In the genomic region with DNA sequence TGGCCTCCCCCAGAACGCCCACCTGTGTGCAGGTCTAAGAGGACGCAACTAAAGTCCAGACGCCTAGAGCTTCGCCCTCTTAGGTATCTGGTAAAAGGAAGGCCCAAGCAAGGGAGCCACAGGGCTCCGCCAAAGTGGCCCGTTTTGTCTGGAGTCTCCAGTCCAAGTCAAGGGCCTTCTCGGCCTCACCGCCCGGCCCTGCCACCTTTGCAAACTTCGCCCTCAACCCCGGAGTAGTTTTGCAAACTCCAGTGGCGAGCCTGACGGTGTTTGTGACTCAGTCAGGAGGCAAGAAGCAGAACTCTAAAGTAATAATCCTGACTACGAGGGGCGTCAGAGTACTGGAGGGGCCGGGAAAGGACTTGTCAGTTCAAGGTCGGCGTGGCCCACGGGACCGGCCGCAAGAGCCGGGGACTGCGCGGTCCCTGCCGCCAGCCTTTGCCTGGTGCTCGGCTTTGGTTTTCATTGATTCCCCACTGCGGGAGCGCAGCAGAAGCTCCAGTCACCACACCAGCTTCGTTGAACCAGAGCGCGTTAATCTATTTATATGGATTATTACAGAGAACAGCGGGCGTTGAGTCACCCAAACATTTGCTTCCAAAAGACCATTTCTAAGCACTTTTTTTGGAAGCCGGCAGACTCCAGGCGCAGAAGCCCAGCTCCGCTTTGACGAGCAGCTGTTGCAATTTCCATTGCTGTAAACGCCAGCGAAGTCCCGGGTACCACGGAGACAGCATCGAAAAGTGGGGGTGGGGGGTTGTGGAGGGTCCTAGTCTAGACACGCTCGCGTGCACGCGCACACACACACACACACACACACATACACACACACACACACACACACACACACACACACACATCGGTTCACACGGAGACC, we compare ENCODE assay signal across 8 mouse cellular contexts. TPM values are rescaled to one million over a fixed set of nuclear protein-coding genes. Genes with fewer than 3 reads are reported as not detected.
A peak's percentile ranks its signal among the peaks of the same experiment; 100 is the strongest.
DNase-seq lines count a peak whose midpoint lies in the region; ATAC-seq lines count a peak whose summit lies in the region.

No protein-coding gene starts in this region.

- H3K4me2 ChIP-seq in embryonic facial prominence, embryonic 14.5 days (ENCODE audit: low read depth, low read length) = peak overlapping the region; percentile 81
- H3K4me2 ChIP-seq in heart, embryonic 13.5 days = peak overlapping the region; percentile 89
- H3K4me2 ChIP-seq in liver, embryonic 13.5 days = peak overlapping the region; percentile 57
- peak overlapping the region; percentile 93 for H3K4me2 ChIP-seq in neural tube, embryonic 14.5 days (ENCODE audit: low read depth, low read length)

- peak; percentile 50 for ATAC-seq in embryonic facial prominence, embryonic 14.5 days (ENCODE audit: low read depth)
- ATAC-seq in heart, embryonic 13.5 days (ENCODE audit: extremely low read depth, insufficient number of reproducible peaks, low FRiP score, low TSS enrichment) = no peak
- ATAC-seq in liver, embryonic 13.5 days (ENCODE audit: low read depth) = no peak
- ATAC-seq in neural tube, embryonic 14.5 days (ENCODE audit: low read depth) = peak; percentile 39
- ATAC-seq in megakaryocyte progenitor cell, adult 5-6 weeks (replicated peaks; ENCODE audit: poor library complexity) = no peak

- under 1% methylated on average over 42 of the region's 49 CpGs for WGBS in embryonic facial prominence, embryonic 14.5 days
- WGBS in heart, embryonic 13.5 days = under 1% methylated on average over 49 of the region's 49 CpGs
- WGBS in liver, embryonic 13.5 days (ENCODE audit: insufficient replicate concordance) = 1% methylated on average over 49 of the region's 49 CpGs
- under 1% methylated on average over 47 of the region's 49 CpGs for WGBS in neural tube, embryonic 14.5 days

- peaks cover 38% of the 10 kb centered on the region for H3K27me3 ChIP-seq in embryonic facial prominence, embryonic 14.5 days (replicated peaks; ENCODE audit: control insufficient read depth, insufficient read depth, low read length)
- H3K27me3 ChIP-seq in heart, embryonic 13.5 days (replicated peaks) = peaks cover 80% of the 10 kb centered on the region
- H3K27me3 ChIP-seq in liver, embryonic 13.5 days = peaks cover 95% of the 10 kb centered on the region
- H3K27me3 ChIP-seq in neural tube, embryonic 14.5 days (ENCODE audit: control insufficient read depth, insufficient read depth, low read length) = no peaks in the 10 kb centered on the region

- H3K9me3 ChIP-seq in embryonic facial prominence, embryonic 14.5 days (ENCODE audit: control insufficient read depth, low read length) = no peaks in the 10 kb centered on the region
- H3K9me3 ChIP-seq in heart, embryonic 13.5 days = no peaks in the 10 kb centered on the region
- H3K9me3 ChIP-seq in liver, embryonic 13.5 days (replicated peaks) = no peaks in the 10 kb centered on the region
- H3K9me3 ChIP-seq in neural tube, embryonic 14.5 days (ENCODE audit: control insufficient read depth, low read length) = no peaks in the 10 kb centered on the region

- DNase-seq in cerebellum, postnatal 10 days = peak; percentile 81 to 83
- DNase-seq in cerebellum, adult 8-10 months = no peak
- DNase-seq in embryonic facial prominence, embryonic 14.5 days (ENCODE audit: low spot score) = peak; percentile 88
- peak; percentile 28 for DNase-seq in kidney, postnatal 14 days
- no peak for DNase-seq in liver, embryonic 13.5 days

- H3K27ac ChIP-seq in embryonic facial prominence, embryonic 14.5 days (replicated peaks; ENCODE audit: low read depth, low read length) = peak overlapping the region; percentile 96
- peak overlapping the region; percentile 74 for H3K27ac ChIP-seq in heart, embryonic 13.5 days (replicated peaks)
- no peak overlapping the region for H3K27ac ChIP-seq in liver, embryonic 13.5 days
- H3K27ac ChIP-seq in neural tube, embryonic 14.5 days (ENCODE audit: low read depth, low read length) = peak overlapping the region; percentile 7; the same call in 1 of the 2 replicates

- H3K4me3 ChIP-seq in embryonic facial prominence, embryonic 14.5 days (ENCODE audit: low read depth, low read length) = peak overlapping the region; percentile 73
- H3K4me3 ChIP-seq in heart, embryonic 13.5 days = peak overlapping the region; percentile 70
- H3K4me3 ChIP-seq in liver, embryonic 13.5 days (replicated peaks) = peak overlapping the region; percentile 49
- peak overlapping the region; percentile 60 for H3K4me3 ChIP-seq in neural tube, embryonic 14.5 days (ENCODE audit: low read depth, low read length)

- peak overlapping the region; percentile 85 for H3K9ac ChIP-seq in embryonic facial prominence, embryonic 14.5 days (ENCODE audit: low read depth, low read length)
- peak overlapping the region; percentile 87 for H3K9ac ChIP-seq in heart, embryonic 13.5 days
- H3K9ac ChIP-seq in liver, embryonic 13.5 days = no peak overlapping the region
- H3K9ac ChIP-seq in neural tube, embryonic 14.5 days (replicated peaks; ENCODE audit: low read depth, low read length) = no peak overlapping the region; the same call in 1 of the 2 replicates

- peaks cover 24% of the 10 kb centered on the region for H3K4me1 ChIP-seq in embryonic facial prominence, embryonic 14.5 days (ENCODE audit: control insufficient read depth, insufficient read depth, low read length)
- peaks cover 48% of the 10 kb centered on the region for H3K4me1 ChIP-seq in heart, embryonic 13.5 days
- no peaks in the 10 kb centered on the region; the same call in 1 of the 2 replicates for H3K4me1 ChIP-seq in liver, embryonic 13.5 days (replicated peaks)
- peaks cover 16% of the 10 kb centered on the region for H3K4me1 ChIP-seq in neural tube, embryonic 14.5 days (ENCODE audit: control insufficient read depth, insufficient read depth, low read length)

- peaks cover 7% of the 10 kb centered on the region; the same call in 1 of the 2 replicates for H3K36me3 ChIP-seq in embryonic facial prominence, embryonic 14.5 days (ENCODE audit: control insufficient read depth, insufficient read depth, low read length)
- no peaks in the 10 kb centered on the region for H3K36me3 ChIP-seq in heart, embryonic 13.5 days
- H3K36me3 ChIP-seq in liver, embryonic 13.5 days = no peaks in the 10 kb centered on the region
- no peaks in the 10 kb centered on the region for H3K36me3 ChIP-seq in neural tube, embryonic 14.5 days (ENCODE audit: control insufficient read depth, insufficient read depth, low read length)

RNA-seq across cellular contexts. Expression of a gene that starts 0.8 kb away (rescaled TPM):
- 48.0 and 61.8 TPM in 2 replicates for polyA plus RNA-seq in embryonic facial prominence, embryonic 14.5 days (2014; fragmentation: Nextera tagmentation; extraction: Ambion mirVana)
- polyA plus RNA-seq in heart, embryonic 13.5 days (2015; fragmentation: Nextera tagmentation; extraction: Ambion mirVana) = 25.6 and 27.8 TPM in 2 replicates
- 1.1 and 1.6 TPM in 2 replicates for polyA plus RNA-seq in liver, embryonic 13.5 days (2015; fragmentation: Nextera tagmentation; extraction: Ambion mirVana)
- polyA plus RNA-seq in neural tube, embryonic 14.5 days (2014; fragmentation: Nextera tagmentation; extraction: Ambion mirVana) = 34.4 and 39.6 TPM in 2 replicates
- not detected in 2 replicates for total RNA-seq in megakaryocyte progenitor cell, adult 5-6 weeks (2015)
- total RNA-seq in megakaryocyte progenitor cell, adult 5-6 weeks (2017) = not detected in 2 replicates

Comparison
In these comparisons a context has a peak if more than half of its experiments do, and no peak if none do; other contexts are left out.
1. DNase-seq: peak in cerebellum, postnatal 10 days (2 of 2), embryonic facial prominence, embryonic 14.5 days (single experiment) and kidney, postnatal 14 days (single experiment); none in cerebellum, adult 8-10 months (single experiment) and liver, embryonic 13.5 days (single experiment).
2. ATAC-seq: peak in embryonic facial prominence, embryonic 14.5 days (single experiment) and neural tube, embryonic 14.5 days (single experiment); none in heart, embryonic 13.5 days (single experiment), liver, embryonic 13.5 days (single experiment) and megakaryocyte progenitor cell, adult 5-6 weeks (single experiment).
3. H3K9ac ChIP-seq: peak in embryonic facial prominence, embryonic 14.5 days (single experiment) and heart, embryonic 13.5 days (single experiment); none in liver, embryonic 13.5 days (single experiment) and neural tube, embryonic 14.5 days (single experiment).
4. RNA of a gene that starts 0.8 kb away (polyA plus RNA-seq): 48.0 to 61.8 TPM in embryonic facial prominence, embryonic 14.5 days, 34.4 to 39.6 TPM in neural tube, embryonic 14.5 days and 25.6 to 27.8 TPM in heart, embryonic 13.5 days; 1.1 to 1.6 TPM in liver, embryonic 13.5 days; every median in the first group is over 10 times any median in the second.
5. Peak in every context shown above with its lines, with median percentiles within 50 percentile points of each other: H3K4me2 ChIP-seq and H3K4me3 ChIP-seq.